Mouse (Mus musculus): ENCODE data around the gene Guca2b.

Guca2b gene

DNA sequence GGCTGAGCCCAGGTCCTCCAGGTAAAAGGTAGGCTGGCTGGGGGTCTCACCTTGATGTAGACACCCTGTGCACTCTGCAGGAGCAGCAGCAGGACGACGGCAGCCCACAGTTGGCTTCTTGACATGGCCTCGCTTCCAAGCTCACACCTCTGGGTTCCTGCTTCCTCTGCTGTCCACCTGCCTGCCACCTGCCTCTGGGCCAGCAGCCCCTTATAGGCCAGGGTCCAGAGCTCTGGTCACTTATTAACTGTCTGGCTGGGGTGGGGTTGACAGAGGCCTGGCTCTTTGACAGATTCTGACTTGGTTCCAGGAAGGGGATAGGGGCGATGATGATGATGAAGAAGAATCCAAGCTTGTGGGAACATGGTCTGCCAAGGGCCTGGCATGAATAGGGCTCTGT lies at the start of gene Guca2b:
Gene Guca2b (minus strand): TSS at position 224 of the 400 bp plus-strand sequence.
- DNase-seq (ENCODE audit: extremely low read depth, insufficient read length, low spot score), result no peak

DNA sequence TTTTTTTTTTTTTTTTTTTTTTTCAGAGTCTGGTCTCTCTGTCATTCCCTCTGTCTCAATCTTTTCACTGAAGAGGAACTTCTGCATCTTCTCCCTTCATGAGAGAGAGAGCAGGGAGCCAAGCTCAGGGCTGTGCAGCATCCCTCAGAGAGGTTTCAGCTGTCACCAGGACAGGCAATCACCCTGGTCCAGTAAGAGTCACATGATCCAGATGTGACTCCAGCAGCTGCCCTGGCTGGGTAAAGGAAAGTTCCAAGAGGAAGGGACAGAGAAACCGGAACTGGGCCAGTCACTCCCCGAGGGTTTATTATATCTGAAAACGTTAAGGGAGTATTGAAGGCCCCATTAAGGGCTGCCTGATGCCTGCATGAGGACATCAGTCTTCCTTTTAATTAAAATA lies 49.0 kb upstream of the Guca2b start:
- no peak for DNase-seq (ENCODE audit: extremely low read depth, insufficient read length, low spot score)

DNA sequence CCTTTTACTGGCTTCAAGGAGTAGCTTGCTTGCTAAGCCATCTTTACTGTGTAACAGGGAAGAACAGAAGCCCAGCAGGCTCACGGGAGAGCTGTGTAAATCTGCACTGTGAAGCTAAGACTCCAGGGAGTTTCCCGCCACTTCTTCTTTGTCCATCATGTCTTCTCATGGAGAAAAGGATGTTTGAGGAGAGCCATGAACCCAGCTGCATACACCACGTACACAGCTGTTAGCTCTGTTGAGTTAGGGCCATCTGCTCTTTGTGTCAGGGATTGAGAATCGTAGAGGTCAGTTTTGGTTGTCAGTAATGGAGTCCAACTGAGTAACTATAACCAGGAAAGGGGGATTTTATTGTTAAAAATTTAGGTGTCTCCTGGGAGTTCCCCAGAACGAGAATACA lies 48.6 kb upstream of the Guca2b start:
- DNase-seq (ENCODE audit: extremely low read depth, insufficient read length, low spot score), result no peak

DNA sequence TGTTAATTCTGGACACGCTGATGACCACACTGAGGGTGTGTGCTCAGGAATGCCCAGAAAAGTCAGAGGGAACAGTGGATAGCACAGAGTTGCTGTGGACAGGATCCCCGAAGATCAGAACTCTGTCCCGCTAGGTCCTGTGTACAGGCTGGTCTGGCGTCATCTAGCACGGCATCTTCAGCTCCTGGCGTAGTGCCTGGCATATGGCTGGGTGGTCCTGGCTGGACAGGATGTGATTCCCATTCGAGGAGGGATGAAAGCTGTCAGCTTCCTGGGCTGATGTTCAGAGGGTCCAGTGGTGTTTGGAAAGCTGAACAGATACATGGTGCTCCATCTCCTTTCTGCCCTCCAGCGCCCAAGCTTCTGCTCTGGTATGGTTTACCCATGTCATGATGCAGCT lies 45.2 kb upstream of the Guca2b start:
- no peak for DNase-seq (ENCODE audit: extremely low read depth, insufficient read length, low spot score)

DNA sequence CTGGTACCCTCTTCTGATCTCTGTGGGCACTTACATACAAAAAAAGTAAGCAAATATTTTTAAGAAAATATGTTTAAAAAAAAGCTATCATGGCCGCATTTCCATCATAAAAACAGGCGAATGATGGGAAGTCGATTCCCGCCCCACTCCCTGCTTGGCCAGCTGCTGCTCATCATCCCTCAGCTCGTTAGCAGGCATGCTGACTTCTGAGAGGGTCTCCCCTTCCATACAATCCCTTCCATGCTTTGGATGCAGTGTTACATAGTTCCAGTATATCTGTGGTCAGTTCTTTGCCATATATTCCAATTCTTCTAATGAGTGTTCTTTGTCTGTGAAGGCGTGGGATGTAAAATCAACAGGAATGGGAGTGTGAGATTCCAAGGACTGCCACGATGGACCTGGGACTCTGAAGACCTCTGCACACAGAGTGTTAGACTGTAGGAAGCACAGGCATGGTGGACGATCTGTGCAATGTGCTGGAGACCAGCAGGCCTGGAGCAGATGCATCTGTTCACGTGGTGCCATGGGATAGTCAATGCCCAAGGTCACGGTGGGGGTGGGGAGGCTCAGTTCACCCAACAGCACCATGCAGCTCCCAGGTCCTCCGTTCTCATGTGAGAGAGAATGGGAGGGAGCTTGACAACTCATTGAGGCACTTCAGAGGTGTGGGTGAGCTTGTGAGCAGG lies 42.7 kb upstream of the Guca2b start:
- no peak for DNase-seq (ENCODE audit: extremely low read depth, insufficient read length, low spot score)

DNA sequence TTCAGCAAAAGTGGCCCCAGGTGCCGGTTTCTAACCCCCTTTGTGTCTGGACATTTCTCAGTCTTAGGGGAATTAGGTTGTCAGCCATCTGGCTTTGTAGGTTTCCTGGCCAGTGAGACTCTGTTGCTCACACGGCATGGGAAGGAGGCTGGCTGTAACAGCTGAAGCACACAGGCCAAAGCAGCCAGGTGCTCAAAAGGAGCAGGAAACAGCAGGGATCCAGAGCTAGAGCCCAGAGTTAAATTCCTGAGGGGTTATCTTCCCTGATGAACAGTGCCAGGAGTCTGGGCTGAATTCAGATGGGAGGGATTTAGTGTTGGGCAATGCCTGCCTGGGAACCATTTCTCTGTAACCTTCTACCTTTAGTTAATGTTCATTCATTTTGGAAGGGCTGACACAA lies 39.6 kb upstream of the Guca2b start:
- DNase-seq (ENCODE audit: extremely low read depth, insufficient read length, low spot score), result no peak

DNA sequence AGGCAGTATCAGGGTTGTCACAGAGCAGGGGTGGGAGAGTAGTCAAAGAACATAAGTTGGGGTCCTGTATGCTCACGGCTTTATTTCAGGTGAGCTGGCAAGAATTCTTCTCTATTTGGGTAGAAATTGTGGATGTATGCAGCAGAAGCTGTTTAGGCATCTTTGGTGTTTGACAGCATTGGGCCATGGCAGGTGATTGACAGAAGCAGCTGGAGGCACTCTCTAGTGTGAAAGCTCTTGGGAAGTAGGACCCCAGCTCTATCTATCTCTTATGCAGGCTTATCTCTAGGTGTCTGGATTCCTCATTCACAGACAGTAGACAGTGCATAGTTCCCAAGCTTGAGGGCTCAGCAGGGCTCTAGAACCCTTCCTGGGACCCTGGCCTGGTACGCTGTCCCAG lies 27.0 kb upstream of the Guca2b start:
- no peak for DNase-seq (ENCODE audit: extremely low read depth, insufficient read length, low spot score)

DNA sequence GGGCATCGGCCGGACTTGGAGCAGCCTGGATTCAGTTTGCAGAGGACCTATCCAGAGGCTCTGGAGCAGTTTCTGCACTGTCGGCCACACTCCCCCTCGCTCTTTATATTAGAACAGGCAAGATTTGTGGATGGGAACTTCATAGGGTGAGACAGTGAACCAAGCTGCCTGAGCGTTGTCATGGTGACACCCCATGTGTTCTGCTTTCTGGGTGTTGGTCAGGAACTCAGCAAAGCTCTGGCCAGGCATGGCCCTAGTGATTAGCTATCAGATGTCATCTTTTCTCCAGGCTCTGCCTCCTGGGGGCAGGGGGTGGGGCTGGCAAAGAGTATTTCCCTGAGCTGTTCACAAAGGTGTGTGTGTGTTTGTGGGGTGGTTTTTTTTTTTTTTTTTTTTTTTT lies 23.8 kb upstream of the Guca2b start:
- no peak for DNase-seq (ENCODE audit: extremely low read depth, insufficient read length, low spot score)

DNA sequence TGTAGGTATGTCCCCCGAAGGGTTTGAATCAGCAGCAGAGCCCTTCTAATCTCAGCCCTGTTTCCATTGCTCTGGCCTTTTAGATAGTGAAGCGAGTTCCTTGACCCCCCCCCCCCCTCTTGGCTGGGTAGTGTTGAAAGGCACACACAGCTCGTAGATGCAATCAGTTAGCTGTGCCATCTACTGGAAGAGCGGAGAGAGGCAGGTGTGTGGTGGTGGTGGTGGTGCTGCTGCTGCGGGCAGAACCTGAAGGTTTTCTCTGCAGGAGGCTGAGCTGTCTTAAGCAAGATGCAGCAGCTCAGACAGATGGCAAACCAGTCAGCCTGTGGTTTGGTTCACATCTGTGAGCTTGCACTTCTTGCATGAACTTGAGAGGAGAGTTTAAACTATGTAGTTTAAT lies 13.9 kb upstream of the Guca2b start:
- no peak for DNase-seq (ENCODE audit: extremely low read depth, insufficient read length, low spot score)

DNA sequence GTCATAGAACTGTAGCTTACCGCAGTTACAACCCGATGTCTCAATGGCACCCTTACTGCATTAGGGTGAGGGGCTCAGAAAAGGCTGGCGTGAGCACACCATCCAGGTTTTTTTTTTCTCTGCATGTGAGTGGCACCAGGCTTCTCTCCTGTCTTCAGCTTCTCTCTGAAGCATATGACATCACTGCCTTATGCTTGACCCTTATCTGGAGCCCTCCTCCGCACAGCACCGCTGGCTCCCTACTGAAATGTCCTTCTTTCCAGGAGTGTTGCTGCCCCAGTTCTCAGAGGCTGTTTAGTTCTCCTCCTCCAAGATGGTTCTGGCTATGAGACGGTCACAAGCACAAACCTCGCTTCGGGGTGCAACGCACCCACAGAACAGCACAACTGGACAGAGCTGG lies 12.4 kb upstream of the Guca2b start:
- DNase-seq (ENCODE audit: extremely low read depth, insufficient read length, low spot score), result no peak

DNA sequence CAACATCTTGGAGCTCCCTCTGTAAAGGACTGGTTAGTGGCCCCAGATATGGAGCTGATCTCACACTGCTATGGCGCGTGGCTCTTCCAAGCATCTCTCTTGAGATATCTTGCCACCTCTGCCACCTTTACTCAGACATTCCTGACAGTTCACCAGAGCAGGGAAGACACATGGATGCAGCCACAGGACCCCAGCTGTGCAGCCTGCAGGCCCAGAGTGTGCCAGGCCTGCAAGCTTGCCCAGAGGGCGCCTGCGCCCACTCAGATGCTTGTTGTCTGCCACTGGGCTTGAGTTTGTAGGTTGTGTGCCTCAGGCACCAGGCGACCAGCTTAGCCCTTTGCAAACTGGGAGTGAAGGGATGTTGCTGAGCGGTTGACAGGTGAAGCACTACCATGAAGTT lies 12.0 kb upstream of the Guca2b start:
- no peak for DNase-seq (ENCODE audit: extremely low read depth, insufficient read length, low spot score)

DNA sequence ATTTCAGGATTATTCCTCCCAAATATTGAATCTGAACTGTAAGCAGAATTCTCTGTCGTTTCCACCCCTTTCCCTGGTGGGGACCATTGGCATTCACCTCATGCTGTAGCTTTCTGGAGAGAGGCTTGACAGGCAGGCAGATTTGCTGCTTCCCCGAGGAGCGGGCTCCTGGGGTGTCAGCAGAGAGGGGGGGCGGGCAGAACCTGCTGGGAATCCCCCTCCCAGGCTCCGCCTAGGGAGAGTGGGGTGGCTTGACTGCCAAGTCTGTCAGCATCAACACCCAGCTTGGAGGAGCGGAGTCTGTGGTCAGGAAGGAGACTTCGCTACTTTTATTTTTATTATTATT lies 11.4 kb upstream of the Guca2b start:
- DNase-seq (ENCODE audit: extremely low read depth, insufficient read length, low spot score), result no peak

DNA sequence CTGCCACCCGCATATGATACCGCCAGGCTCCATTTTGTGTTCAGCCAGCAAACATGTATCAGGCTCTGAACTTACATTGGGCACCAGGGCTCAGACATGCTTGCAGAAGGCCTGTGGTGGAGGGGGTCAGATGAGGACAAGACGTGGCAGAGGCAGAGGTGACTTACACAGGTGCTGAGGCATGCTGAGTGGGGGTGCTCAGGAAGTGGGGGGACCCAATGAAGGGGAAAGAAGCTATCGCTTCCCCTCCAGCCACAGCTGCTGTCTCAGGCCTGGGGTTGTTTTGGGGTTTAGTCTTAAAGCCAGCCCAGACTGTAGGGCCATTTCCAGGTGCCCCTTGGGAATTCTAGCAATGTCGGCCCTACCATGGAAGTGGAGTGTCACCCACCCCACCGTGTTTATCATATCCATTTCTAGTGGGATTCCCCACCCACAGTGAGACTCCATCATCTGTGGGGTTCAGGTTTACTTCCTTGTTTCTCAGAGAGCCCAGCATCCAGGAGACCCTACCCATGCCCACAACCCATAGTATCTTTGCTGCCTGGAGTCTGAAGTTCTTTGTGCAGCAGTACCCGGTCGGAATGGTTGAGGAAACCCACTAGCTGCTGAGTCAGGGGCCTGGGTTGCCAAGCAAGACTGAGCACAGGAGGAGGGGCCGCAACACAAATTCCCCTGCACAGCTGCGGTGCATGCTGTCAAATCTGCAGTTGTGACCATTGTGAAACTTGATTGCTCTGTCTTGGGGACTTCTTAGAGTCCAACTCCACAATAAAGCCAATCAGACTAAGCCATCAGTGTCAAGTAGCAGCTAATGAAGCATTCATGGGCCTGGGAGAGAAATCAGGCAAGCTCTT lies 10.8 kb upstream of the Guca2b start:
- DNase-seq (ENCODE audit: extremely low read depth, insufficient read length, low spot score), result no peak

DNA sequence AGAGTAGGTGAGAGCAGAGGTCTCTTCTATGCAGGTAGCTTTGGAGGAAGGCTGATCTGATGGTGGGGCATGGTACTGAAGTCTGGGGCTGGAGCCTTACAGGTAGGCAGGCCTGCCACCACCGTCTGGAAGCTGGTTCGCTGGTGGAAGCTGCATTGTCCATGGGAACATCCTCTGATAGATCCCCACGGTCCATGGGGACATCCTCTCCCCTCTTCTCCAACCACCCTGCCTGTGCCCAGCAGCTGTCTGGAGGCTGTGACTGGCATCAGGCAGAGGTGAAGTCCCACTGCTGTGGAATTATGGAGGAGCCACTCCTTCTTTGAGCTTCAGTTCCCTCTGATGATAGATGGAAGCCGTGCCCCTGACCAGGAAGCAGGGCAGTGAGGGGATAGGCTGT lies 9.8 kb upstream of the Guca2b start:
- no peak for DNase-seq (ENCODE audit: extremely low read depth, insufficient read length, low spot score)

DNA sequence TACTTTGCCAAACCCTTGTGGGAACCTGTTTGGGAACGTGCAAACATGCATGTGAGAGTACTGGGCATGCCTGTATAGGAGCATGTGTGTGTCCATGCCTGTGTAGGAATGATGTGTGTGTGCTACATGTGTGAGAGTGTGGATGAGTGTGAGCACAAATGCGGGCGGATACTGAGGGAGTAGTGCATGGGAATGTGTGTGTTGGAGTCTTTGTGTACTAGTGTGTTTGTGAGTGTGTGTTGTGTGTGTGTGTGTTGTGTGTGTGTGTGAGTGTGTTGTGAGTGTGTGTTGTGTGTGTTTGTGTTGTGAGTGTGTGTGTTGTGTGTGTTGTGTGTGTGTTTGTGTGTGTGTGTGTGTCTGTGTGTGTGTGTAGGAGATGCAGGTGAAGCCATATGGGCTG lies 9.4 kb upstream of the Guca2b start:
- no peak for DNase-seq (ENCODE audit: extremely low read depth, insufficient read length, low spot score)

DNA sequence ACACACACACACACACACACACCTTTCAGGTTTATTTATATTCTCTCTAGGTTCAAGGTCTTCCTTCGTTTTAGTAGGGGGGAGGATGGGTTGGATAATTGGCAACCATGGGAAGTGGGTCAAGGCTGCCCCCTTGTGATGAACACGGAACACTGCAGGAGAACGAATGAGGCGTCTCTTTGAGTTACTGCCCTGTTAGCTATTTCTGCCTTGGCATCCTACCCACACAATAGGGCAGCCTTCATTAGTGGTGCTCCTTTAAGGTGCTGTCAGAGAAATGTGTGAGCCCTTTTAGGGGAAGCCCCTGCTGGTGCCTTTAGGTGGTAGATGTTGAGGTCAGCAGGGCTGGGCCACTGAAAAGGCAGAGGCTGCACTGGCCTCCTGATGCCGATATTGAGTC lies 8.7 kb upstream of the Guca2b start:
- DNase-seq (ENCODE audit: extremely low read depth, insufficient read length, low spot score), result no peak

DNA sequence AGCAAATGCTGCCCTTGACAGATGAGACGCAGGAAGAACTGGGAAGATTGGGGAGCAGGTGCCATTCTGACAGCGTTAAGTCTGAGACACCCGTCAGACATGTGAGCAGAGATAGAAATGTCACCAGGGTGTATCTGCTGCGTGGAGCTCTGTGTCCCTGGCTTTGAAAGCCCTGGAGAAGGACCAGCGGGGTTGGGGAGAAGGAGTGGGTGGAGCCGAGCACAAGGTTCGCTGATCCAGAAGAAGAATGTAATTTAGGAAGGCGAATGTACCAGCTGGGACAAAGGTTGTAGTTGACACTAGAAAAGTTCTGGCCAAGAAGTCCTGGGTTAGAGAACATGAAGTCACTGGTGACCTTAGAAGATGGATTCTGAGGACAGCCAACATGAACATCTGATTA lies 7.4 kb upstream of the Guca2b start:
- DNase-seq (ENCODE audit: extremely low read depth, insufficient read length, low spot score), result no peak

DNA sequence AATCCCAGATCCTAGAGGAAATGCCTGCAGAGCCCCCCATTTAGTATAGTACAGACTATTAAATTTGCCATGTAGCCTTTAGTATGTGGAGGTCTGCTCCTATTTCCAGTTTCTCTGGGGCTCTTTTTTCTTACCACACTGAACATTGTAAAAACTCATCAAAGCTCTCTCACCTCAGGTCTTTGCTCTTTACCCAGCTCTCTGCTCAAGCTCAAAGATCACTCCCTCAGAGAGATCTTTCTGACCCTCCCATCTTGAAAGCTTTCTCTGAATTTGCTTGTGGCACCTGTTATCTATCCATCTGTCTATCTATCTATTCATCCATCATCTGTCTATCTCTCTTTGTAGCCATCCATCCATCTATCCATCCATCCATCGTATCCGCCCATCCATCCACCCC lies 6.4 kb upstream of the Guca2b start:
- no peak for DNase-seq (ENCODE audit: extremely low read depth, insufficient read length, low spot score)

DNA sequence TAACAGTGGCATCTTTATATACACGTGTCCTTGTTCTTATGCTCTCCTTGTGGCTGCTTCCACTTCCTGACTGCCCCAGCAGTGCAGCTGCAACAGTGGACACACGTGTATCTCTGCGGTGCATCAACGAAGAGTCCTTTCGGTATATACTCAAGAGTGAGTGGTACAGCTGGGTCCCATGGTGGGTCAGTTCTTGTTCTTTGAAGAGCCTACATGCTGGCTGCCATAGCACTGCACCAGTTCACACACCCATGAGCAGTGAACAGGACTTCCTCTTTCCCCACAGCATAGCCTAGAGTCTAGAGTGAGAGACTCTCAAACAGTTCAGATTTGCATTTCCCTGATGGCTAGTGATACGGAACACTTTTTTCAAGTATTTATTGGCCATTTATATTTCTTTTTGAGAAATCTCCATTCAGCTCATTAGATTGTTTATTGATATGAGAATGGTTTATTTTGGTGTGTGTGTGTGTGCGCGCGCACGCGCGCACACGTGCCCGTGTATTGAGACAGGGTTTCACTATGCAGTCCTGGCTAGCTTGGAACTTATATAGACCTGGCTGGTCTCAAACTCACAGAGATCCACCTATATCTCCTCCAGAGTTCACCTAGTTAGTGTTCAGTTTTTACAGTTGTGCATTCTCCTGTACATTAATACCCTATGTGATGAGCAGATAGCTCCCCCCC lies 4.8 kb upstream of the Guca2b start:
- DNase-seq (ENCODE audit: extremely low read depth, insufficient read length, low spot score), result no peak

DNA sequence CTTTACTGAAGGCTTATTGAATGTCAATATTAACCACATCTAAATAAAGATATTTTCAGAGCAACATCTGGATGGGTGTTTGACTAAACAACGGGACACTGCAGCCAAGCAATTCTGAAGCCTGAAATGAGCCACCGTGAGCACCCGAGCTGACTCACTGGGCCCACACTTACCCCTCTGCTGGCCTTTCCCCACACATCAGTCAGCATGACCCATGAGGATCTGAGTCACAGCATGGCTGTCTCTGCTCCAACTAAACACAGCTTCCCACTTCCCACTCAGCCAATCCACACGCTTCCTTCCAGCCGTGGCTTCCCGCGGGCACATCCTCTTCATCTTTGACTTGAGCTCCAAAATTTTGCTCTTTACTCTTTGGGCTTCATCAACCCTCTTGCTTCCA lies 4.2 kb upstream of the Guca2b start:
- DNase-seq (ENCODE audit: extremely low read depth, insufficient read length, low spot score), result peak; percentile 73

DNA sequence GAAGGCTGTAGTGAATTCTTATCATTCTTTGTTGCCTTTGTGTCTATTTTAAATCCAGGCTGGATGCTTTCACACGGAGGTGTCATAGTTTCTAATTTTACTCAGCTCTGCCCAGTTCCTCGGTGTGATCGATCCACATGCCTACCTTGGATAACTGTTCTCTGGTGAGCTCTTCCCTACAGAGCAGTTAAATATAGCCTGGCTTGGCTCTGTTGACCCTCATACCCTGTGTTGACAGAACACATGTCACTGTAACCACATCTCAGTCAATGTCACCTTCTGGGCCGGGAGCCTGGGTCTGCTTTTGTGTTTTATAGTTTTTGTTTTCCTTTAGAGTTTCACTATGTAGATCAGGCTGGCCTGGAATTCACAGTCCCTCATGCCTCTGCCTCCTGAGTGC lies 3.4 kb upstream of the Guca2b start:
- no peak for DNase-seq (ENCODE audit: extremely low read depth, insufficient read length, low spot score)

DNA sequence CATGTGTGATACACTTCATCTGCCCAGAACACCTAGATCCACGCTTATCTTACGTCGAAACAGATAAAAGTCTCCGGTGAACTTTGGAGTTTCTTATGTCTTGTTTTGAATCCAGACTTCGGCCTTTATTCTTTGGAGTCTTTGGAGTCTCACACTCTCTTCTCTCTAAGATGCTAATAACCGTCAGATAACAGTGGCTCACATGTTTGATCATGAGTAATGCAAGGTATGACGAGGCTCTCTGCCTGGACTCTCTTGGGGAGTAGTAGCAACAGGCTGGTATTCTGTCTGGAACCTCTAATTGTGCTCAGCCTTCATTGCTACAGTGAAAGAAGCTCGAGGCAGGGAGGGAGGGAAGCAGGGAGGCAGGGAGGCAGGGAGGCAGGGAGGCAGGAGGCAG lies 1.3 kb upstream of the Guca2b start:
- no peak for DNase-seq (ENCODE audit: extremely low read depth, insufficient read length, low spot score)
